Mouse (Mus musculus) heart, embryonic 13.5 days (tissue): ENCODE measurements around the gene Ddah1. TPM values are rescaled to one million over a fixed set of nuclear protein-coding genes. Genes with fewer than 3 reads are reported as not detected.

Source experiments
- ATAC-seq: fragments of 200-750 bp; cut with Nextera tagmentation; 2 replicates; pipeline ENCODE4 v1.8.0; 2017; ENCODE audit warnings: moderate TSS enrichment; ENCODE audit not compliant: insufficient number of reproducible peaks, low FRiP score, low TSS enrichment; ENCODE audit errors: extremely low read depth
- H3K27ac ChIP-seq: fragments of 300-500 bp; sonication (generic); replicated peaks from 2 replicates; pipeline ENCODE4 v1.5.1; 2015; ENCODE audit warnings: moderate library complexity, mild to moderate bottlenecking, inconsistent platforms
- H3K27me3 ChIP-seq: fragments of 300-500 bp; sonication (generic); replicated peaks from 2 replicates; pipeline ENCODE4 v1.6.1; 2015; ENCODE audit warnings: mild to moderate bottlenecking, inconsistent platforms
- H3K36me3 ChIP-seq: fragments of 300-500 bp; sonication (generic); 2 replicates; pipeline ENCODE4 v1.6.1; 2015; ENCODE audit warnings: mild to moderate bottlenecking, inconsistent platforms
- H3K4me1 ChIP-seq: fragments of 300-500 bp; sonication (generic); 2 replicates; pipeline ENCODE4 v1.6.1; 2015; ENCODE audit warnings: inconsistent platforms
- H3K4me2 ChIP-seq: fragments of 300-500 bp; sonication (generic); 2 replicates; pipeline ENCODE4 v1.6.1; 2015; ENCODE audit warnings: inconsistent platforms, mild to moderate bottlenecking, moderate library complexity
- H3K4me3 ChIP-seq: fragments of 300-500 bp; sonication (generic); 2 replicates; pipeline ENCODE4 v1.5.1; 2015; ENCODE audit warnings: moderate library complexity, mild to moderate bottlenecking, inconsistent platforms
- H3K9ac ChIP-seq: fragments of 300-500 bp; sonication (generic); 2 replicates; pipeline ENCODE4 v1.6.1; 2015; ENCODE audit warnings: inconsistent platforms, mild to moderate bottlenecking, moderate library complexity
- H3K9me3 ChIP-seq: fragments of 300-500 bp; sonication (generic); 2 replicates; pipeline ENCODE4 v1.6.1; 2016; ENCODE audit warnings: inconsistent platforms
- WGBS: fragments of 180-500 bp; shearing (Covaris S2); methylation state at CpG from one replicate; pipeline ENCODE4 v1.1.7; 2015; ENCODE audit warnings: mixed read lengths; 5-methylcytosine and 5-hydroxymethylcytosine counted together
- polyA plus RNA-seq: library from polyadenylated mRNA; unstranded; fragments of >200 nt; fragmentation: Nextera tagmentation; extraction: Ambion mirVana; gene quantifications from 2 replicates; pipeline ENCODE4 v1.2.1, GENCODE M21; 2015

The Ddah1 gene
- polyA plus RNA-seq, 1 experiment from 2014 or later, result 27.9 TPM

DNA sequence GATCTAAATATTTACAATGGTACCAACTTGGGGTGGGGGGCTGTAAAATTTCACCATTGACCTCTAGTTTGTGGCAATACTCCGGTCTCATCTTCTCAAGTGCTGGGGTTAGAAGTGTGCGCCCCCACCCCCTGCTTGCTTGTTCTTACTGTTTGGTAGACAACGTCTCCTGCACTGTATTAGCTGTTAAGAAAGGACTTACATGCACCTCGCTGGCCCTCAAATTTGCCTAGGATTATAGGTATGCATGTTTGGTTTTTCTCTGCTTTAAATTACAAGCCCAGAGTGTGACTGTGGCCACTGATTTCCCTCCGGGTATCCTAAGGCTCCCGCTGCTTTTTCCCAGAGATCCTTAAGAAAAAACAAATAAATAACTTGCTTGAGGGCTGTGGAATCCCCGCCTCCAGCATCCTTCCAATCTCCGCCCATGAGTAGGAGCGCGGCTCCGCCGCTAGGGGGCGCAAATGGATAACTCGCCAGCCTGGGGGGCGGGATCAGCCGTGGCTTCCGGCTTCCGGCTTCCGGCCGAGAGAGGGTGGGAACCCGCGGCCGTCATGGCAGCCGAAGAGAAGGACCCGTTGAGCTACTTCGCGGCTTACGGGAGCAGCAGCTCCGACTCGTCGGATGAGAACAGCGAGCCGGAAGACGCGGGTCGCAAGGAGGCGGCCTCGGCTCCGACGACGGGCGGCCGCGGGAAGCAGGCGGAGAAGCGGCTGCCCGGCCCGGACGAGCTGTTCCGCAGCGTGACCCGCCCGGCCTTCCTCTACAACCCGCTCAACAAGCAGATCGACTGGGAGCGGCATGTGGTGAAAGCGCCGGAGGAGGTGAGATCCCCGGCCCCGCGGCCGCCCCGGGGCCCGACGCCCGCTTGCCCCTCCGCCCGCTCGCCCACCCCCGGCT is 179.3 kb downstream of the Ddah1 start, which contains the start of gene 2410004B18Rik:
TSS of gene 2410004B18Rik (plus strand) at position 510 of the 900 bp plus-strand sequence.
- Histone ChIP-seq H3K9me3 (no peaks in the 10 kb centered on the region), H3K4me3 (peak within 1 kb of the TSS; percentile 99), H3K4me2 (peak within 1 kb of the TSS; percentile 89), H3K27me3 (no peaks in the 10 kb centered on the region), H3K4me1 (peaks cover 38% of the 10 kb centered on the region), H3K36me3 (peaks cover 49% of the 10 kb centered on the region), H3K27ac (peak within 1 kb of the TSS; percentile 68; the same call in 1 of the 2 replicates), H3K9ac (peak within 1 kb of the TSS; percentile 98)
- WGBS, result 1% methylated on average over 69 of the region's 70 CpGs
- peak; percentile 93 for ATAC-seq

- Histone ChIP-seq H3K4me2 (peak overlapping the region; percentile 89), H3K4me1 (peaks cover 39% of the 10 kb centered on the region)
- 19% methylated on average over 41 of the region's 50 CpGs for WGBS
Observed at GRCm38 (mm10) chr3:145938405-145939349, 180.2 kb downstream of the Ddah1 start.

DNA sequence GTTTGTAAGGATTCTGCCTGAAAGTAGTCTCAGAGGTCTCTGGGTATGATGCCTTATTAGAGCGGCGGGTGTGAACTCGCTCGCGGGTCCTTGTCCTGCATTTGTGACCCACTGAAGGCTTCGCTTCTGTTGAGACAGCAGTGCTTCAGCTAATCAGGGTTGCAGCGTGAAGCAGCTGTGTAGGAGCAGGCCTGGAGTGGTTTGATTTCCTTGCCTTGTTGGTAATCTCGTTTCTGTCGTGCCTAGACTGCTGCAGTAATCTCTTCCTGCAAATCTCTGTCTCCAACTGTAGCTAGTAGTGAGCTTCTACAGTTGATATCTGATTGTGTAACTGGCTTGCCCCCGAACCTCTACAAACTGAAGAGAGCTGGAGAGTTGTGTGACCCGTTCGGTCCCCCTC is 180.9 kb downstream of the Ddah1 start:
- no peak overlapping the region for H3K27ac ChIP-seq
- WGBS, result 66% methylated on average over 12 of the region's 12 CpGs
- no peaks in the 10 kb centered on the region for H3K9me3 ChIP-seq
- peak overlapping the region; percentile 99 for H3K4me3 ChIP-seq
- no peak for ATAC-seq
- H3K27me3 ChIP-seq, result no peaks in the 10 kb centered on the region
- peak overlapping the region; percentile 89 for H3K4me2 ChIP-seq
- peaks cover 51% of the 10 kb centered on the region for H3K36me3 ChIP-seq
- peak overlapping the region; percentile 98 for H3K9ac ChIP-seq
- H3K4me1 ChIP-seq, result peaks cover 39% of the 10 kb centered on the region

More at GRCm38 (mm10) chr3:145938405-145939349, 180.2 kb downstream of the Ddah1 start:
- H3K27ac ChIP-seq, result peak overlapping the region; percentile 68; the same call in 1 of the 2 replicates
- H3K9ac ChIP-seq, result peak overlapping the region; percentile 98
- ATAC-seq, result no peak
- H3K27me3 ChIP-seq, result no peaks in the 10 kb centered on the region
- H3K4me3 ChIP-seq, result peak overlapping the region; percentile 99
- no peaks in the 10 kb centered on the region for H3K9me3 ChIP-seq
- H3K36me3 ChIP-seq, result peaks cover 49% of the 10 kb centered on the region

DNA sequence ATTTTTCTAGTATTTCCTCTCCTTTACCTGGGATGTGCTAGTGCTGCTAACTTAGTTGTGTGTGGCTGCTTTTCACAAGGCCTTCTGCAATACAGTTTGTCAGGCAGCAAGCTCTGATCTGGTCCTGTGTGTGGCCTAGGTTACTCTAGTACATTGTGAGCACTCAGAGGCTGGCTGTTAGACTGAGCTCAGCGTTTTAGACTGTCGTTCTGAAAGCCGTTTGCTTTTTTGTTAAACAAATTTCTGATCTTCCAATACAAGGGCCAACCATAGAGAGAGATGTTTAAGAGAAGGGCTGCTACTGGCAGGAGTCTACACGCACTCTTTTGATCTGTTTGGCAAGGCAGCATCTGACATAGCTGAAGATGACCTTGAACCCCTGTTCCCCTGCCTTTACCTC is 181.5 kb downstream of the Ddah1 start:
- ATAC-seq, result no peak
- H3K4me3 ChIP-seq, result 0 out of 2 replicates have a peak overlapping the region, but pooled peaks have one; percentile 99
- no peaks in the 10 kb centered on the region for H3K9me3 ChIP-seq
- H3K36me3 ChIP-seq, result peaks cover 53% of the 10 kb centered on the region
- no peak overlapping the region for H3K27ac ChIP-seq
- H3K9ac ChIP-seq, result peak overlapping the region; percentile 98; the same call in 1 of the 2 replicates
- peak overlapping the region; percentile 89 for H3K4me2 ChIP-seq
- no peaks in the 10 kb centered on the region for H3K27me3 ChIP-seq
- WGBS, result 76% methylated on average over 4 of the region's 4 CpGs
- peaks cover 39% of the 10 kb centered on the region for H3K4me1 ChIP-seq

DNA sequence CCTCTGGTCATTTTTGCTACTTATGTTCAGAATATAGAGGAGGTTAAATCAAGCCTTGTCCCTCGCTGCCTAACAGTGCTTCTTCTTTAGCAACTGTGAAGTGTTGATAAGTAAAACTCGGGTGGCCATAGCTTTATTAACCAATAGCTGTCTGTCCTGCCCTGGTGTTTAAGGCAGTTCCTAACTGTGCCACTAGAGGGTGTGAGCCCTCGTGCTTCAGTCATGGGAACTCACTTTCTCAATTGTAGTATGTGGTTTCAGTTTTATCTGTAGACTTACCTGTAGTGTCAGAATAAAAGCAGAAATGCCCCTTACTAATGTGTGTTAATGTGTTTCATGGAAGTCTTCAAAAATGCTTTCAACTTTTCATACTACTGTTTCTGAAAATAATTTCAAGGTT is 183.5 kb downstream of the Ddah1 start:
- H3K27me3 ChIP-seq, result no peaks in the 10 kb centered on the region
- WGBS, result 5% methylated on average over 3 of the region's 3 CpGs

More for the DNA sequence above, 183.5 kb downstream of the Ddah1 start:
- Histone ChIP-seq H3K36me3 (peaks cover 63% of the 10 kb centered on the region), H3K4me2 (peak overlapping the region; percentile 22; the same call in 1 of the 2 replicates), H3K4me1 (peaks cover 53% of the 10 kb centered on the region), H3K9me3 (no peaks in the 10 kb centered on the region), H3K4me3 (no peak overlapping the region), H3K9ac (no peak overlapping the region), H3K27ac (no peak overlapping the region)
- no peak for ATAC-seq

Other genes starting within 250 kb of the Ddah1 start
- gene Znhit6, start 182.5 kb upstream of the Ddah1 start, polyA plus RNA-seq, result 23.3 and 26.7 TPM in 2 replicates
- gene Ccn1, start 108.7 kb upstream of the Ddah1 start, polyA plus RNA-seq, result 60.0 and 62.1 TPM in 2 replicates
- gene Bcl10, start 164.1 kb downstream of the Ddah1 start, polyA plus RNA-seq, result 35.1 and 36.0 TPM in 2 replicates
- 35.4 and 44.6 TPM in 2 replicates for gene 2410004B18Rik, start 179.3 kb downstream of the Ddah1 start, polyA plus RNA-seq
- 4.8 and 5.4 TPM in 2 replicates for gene Syde2, start 229.2 kb downstream of the Ddah1 start, polyA plus RNA-seq